Mouse (Mus musculus) bone marrow, adult 2 months (tissue): ENCODE results near the gene Guk1.

Source experiments
- CTCF ChIP-seq: fragments of 200-500 bp; IDR thresholded peaks from 2 replicates; pipeline ENCODE4 v1.5.1; 2011; ENCODE audit warnings: low read length, control low read depth; ENCODE audit not compliant: control insufficient read depth, insufficient read depth
- POLR2A ChIP-seq: fragments of 200-500 bp; IDR thresholded peaks from 2 replicates; pipeline ENCODE4 v1.6.1; 2011; ENCODE audit warnings: low read depth, mild to moderate bottlenecking, control low read depth, low read length, borderline replicate concordance; ENCODE audit not compliant: control insufficient read depth

DNA sequence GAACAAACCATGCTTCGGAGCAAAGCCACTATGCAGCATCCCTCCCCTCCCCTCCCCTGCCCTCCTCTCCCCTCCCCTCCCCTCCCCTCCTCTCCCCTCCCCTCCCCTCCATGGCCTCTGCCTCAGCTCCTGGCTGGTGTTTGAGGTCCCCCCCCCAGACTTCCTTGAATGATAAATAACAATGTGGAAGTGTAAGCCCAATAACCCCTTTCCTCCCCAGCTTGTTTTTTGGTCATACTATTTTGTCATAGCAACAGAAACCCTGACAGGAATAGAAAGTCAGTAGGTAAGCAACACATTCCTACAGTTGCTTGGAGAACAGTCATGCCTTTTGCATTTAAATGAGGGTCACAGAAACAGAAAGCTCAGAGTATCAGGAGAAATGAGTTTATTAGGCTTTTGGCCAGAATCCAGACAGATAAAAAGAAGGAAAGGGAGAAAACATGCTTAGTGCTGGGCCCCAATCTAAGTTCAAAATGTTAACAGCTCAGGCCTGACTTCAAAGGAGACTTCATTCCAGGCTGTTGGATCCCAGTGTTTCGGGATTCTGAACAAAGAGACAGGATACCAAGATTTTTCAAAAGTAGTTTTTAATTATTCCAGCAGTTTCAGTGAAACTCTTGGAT lies 26.3 kb downstream of the Guk1 start:
- TF ChIP-seq CTCF (no peak), POLR2A (no peak)
